Mouse (Mus musculus): ENCODE measurements around the gene Ccnb2.
"Not testable (repeated sequence)": the region's sequence is repeated elsewhere in the genome, so short reads cannot be mapped to it uniquely, and the experiment has no call there.

Ccnb2 gene

GRCm38 (mm10) chr9:70421257-70422056, at the start of gene Ccnb2:
TSS of gene Ccnb2 (minus strand) at chr9:70421547.
- peak; percentile 95 for DNase-seq

GRCm38 (mm10) chr9:70463091-70463490, 41.7 kb upstream of the Ccnb2 start:
- DNase-seq, result not testable (repeated sequence)

- DNase-seq, result no peak
Measured at GRCm38 (mm10) chr9:70452371-70452770, 31.0 kb upstream of the Ccnb2 start.

GRCm38 (mm10) chr9:70449072-70449471, 27.7 kb upstream of the Ccnb2 start:
- no peak for DNase-seq

GRCm38 (mm10) chr9:70439959-70440358, 18.6 kb upstream of the Ccnb2 start:
- DNase-seq, result no peak

- no peak for DNase-seq
Measured at GRCm38 (mm10) chr9:70422661-70423060, 1.3 kb upstream of the Ccnb2 start.

GRCm38 (mm10) chr9:70416412-70416811, 4.9 kb downstream of the Ccnb2 start:
- peak; percentile 18 for DNase-seq

GRCm38 (mm10) chr9:70413038-70413437, 8.3 kb downstream of the Ccnb2 start:
- no peak for DNase-seq

GRCm38 (mm10) chr9:70410668-70411067, 10.7 kb downstream of the Ccnb2 start:
- no peak for DNase-seq

- no peak for DNase-seq
Measured at GRCm38 (mm10) chr9:70409743-70410142, 11.6 kb downstream of the Ccnb2 start.

GRCm38 (mm10) chr9:70408791-70409190, 12.6 kb downstream of the Ccnb2 start:
- DNase-seq, result no peak

GRCm38 (mm10) chr9:70406596-70406995, 14.8 kb downstream of the Ccnb2 start:
- DNase-seq, result no peak

GRCm38 (mm10) chr9:70401937-70402539, 19.3 kb downstream of the Ccnb2 start:
- no peak for DNase-seq

- DNase-seq, result no peak
Measured at GRCm38 (mm10) chr9:70396083-70396482, 25.3 kb downstream of the Ccnb2 start.

GRCm38 (mm10) chr9:70395617-70396016, 25.7 kb downstream of the Ccnb2 start:
- DNase-seq, result peak; percentile 25

GRCm38 (mm10) chr9:70392563-70392907, 28.8 kb downstream of the Ccnb2 start:
- DNase-seq, result no peak

GRCm38 (mm10) chr9:70391660-70392562, 29.4 kb downstream of the Ccnb2 start:
- DNase-seq, result no peak

GRCm38 (mm10) chr9:70391042-70391441, 30.3 kb downstream of the Ccnb2 start:
- no peak for DNase-seq

- DNase-seq, result no peak
Measured at GRCm38 (mm10) chr9:70389548-70389947, 31.8 kb downstream of the Ccnb2 start.

- no peak for DNase-seq
Measured at GRCm38 (mm10) chr9:70387410-70388119, 33.8 kb downstream of the Ccnb2 start.

- DNase-seq, result peak; percentile 8
Measured at GRCm38 (mm10) chr9:70384958-70385728, 36.2 kb downstream of the Ccnb2 start.

GRCm38 (mm10) chr9:70384494-70384893, 36.9 kb downstream of the Ccnb2 start:
- DNase-seq, result no peak

Measured in liver (tissue).